8 mouse cellular contexts compared by ENCODE assay signal in the genomic region with DNA sequence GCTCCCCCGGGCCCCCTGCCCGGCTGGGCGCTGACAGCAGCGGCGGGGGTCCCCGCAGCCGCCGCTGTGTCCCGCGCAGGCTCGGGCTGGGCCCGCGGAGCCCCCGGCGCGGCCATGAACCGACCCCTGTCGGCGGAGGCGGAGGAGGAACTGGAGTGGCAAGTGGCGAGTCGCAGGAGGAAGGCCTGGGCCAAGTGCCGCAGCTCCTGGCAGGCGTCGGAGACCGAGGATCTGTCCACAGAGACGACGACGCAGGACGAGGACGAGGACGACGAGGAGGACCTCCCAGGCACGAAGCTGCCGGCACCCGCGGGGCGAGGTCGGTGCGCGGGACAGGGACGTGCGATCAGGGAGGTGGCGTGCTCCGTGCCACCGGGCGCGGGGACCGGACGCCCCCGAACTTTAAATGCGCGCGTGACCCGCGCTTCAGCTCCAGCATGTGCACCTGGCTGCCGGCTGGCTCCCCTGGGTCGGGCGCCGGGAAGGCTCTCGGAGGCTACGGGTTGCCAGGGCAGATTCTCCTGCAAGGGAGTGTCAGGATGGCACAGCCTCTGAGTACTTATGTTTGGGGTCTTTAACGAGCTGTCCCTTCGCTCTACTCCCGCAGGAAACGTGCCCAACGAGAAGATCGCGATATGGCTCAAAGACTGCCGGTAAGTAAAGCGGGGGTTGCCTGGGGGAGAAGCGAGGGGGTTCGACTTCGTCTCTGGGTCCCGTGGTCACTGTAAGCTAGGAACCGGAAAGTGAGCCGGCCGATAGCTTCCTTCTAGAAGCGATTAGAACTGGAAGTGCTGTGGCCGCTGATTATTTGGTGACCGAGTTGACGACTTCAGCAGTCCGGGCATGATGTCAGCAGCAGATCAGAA. TPM values are rescaled to one million over a fixed set of nuclear protein-coding genes. Genes with fewer than 3 reads are reported as not detected.
DNase-seq lines count a peak whose midpoint lies in the region; ATAC-seq and TF ChIP-seq lines count a peak whose summit lies in the region.

No protein-coding gene starts in this region.

- H3K27me3 ChIP-seq in forebrain, embryonic 15.5 days: no peaks in the 10 kb centered on the region
- H3K27me3 ChIP-seq in lung, embryonic 15.5 days: no peaks in the 10 kb centered on the region

- intact Hi-C loops in heart, postnatal 36 days (cut with DNase I): loop anchor here (5.0 to 10.0 kb wide), 3 partner anchors 68 to 771 kb away; partner anchors contain the start of genes Dnajc10 and Ube2e3

- H3K4me3 ChIP-seq in forebrain, embryonic 15.5 days: peak overlapping the region; percentile 83
- H3K4me3 ChIP-seq in lung, embryonic 15.5 days: peak overlapping the region; percentile 87
- peak overlapping the region; percentile 78 for H3K4me3 ChIP-seq in olfactory bulb, adult 2 months (ENCODE audit: insufficient read depth, low read depth, low read length)

- peak; percentile 66 for DNase-seq in MEL-GATA-1-ER (ENCODE audit: extremely low read depth, low read depth)
- DNase-seq in cerebellum, adult 11 months: peak; percentile 77
- peak; percentile 72 to 89 for DNase-seq in heart, postnatal 36 days
- peak; percentile 38 to 58 for DNase-seq in layer of hippocampus, adult 8-10 months (ENCODE audit: low spot score in 2 of 2)
- peak; percentile 74 for DNase-seq in thymus, postnatal 25 days

- H3K4me2 ChIP-seq in forebrain, embryonic 15.5 days (replicated peaks): peak overlapping the region; percentile 83
- H3K4me2 ChIP-seq in lung, embryonic 15.5 days: peak overlapping the region; percentile 90

- TF ChIP-seq POLR2A in olfactory bulb, adult 2 months (IDR thresholded peaks at IDR 0.05; ENCODE audit: insufficient read depth, low read depth, low read length): 0 out of 2 replicates have a peak, but pooled peaks have one; percentile 24

- no peaks in the 10 kb centered on the region for H3K36me3 ChIP-seq in forebrain, embryonic 15.5 days
- H3K36me3 ChIP-seq in lung, embryonic 15.5 days: peaks cover 7% of the 10 kb centered on the region; the same call in 1 of the 2 replicates

- peak; percentile 90 for ATAC-seq in forebrain, embryonic 15.5 days (replicated peaks)
- ATAC-seq in lung, embryonic 15.5 days (ENCODE audit: borderline replicate concordance, extremely low read depth, low FRiP score, low TSS enrichment): no peak

- TF ChIP-seq CTCF in olfactory bulb, adult 2 months (IDR thresholded peaks at IDR 0.05; ENCODE audit: insufficient read depth, low read depth, low read length): no peak

- H3K9me3 ChIP-seq in forebrain, embryonic 15.5 days: no peaks in the 10 kb centered on the region
- H3K9me3 ChIP-seq in lung, embryonic 15.5 days: no peaks in the 10 kb centered on the region

- H3K9ac ChIP-seq in forebrain, embryonic 15.5 days (replicated peaks): peak overlapping the region; percentile 63
- H3K9ac ChIP-seq in lung, embryonic 15.5 days: peak overlapping the region; percentile 85

- H3K27ac ChIP-seq in forebrain, embryonic 15.5 days (replicated peaks): peak overlapping the region; percentile 39
- H3K27ac ChIP-seq in lung, embryonic 15.5 days: peak overlapping the region; percentile 87
- H3K27ac ChIP-seq in olfactory bulb, adult 2 months (ENCODE audit: insufficient read depth, low read depth, low read length): peak overlapping the region; percentile 81

- under 1% methylated on average over 76 of the region's 83 CpGs for WGBS in forebrain, embryonic 15.5 days
- WGBS in lung, embryonic 15.5 days: under 1% methylated on average over 68 of the region's 83 CpGs
- WGBS in olfactory bulb, adult 2 months: under 1% methylated on average over 83 of the region's 83 CpGs

- H3K4me1 ChIP-seq in forebrain, embryonic 15.5 days: peaks cover 11% of the 10 kb centered on the region; the same call in 1 of the 2 replicates
- peaks cover 11% of the 10 kb centered on the region; the same call in 1 of the 2 replicates for H3K4me1 ChIP-seq in lung, embryonic 15.5 days
- peaks cover 5% of the 10 kb centered on the region for H3K4me1 ChIP-seq in olfactory bulb, adult 2 months (ENCODE audit: control insufficient read depth, insufficient read depth, low read length)

RNA-seq across cellular contexts. Expression of gene Itprid2, which starts 0.5 kb away (rescaled TPM):
- polyA plus RNA-seq in forebrain, embryonic 15.5 days (2015; fragmentation: Nextera tagmentation; extraction: Ambion mirVana): 4.5 and 4.7 TPM in 2 replicates
- 10 to 100 TPM; 22.6 to 23.0 TPM for total RNA-seq in heart, postnatal 36 days (2021)
- 10 to 100 TPM; 43.7 to 54.0 (median 49.5) TPM for total RNA-seq in layer of hippocampus, adult 8-10 months (2022)
- polyA plus RNA-seq in lung, embryonic 15.5 days (2015; fragmentation: Nextera tagmentation; extraction: Ambion mirVana): 9.2 and 9.7 TPM in 2 replicates
- not detected in 2 replicates for polyA plus RNA-seq in olfactory bulb, adult 2 months (2012; ENCODE audit: insufficient read depth, insufficient read length, low replicate concordance, missing spikeins)
